Mouse (Mus musculus) spleen, postnatal 36 days (tissue): ENCODE measurements around the gene Psmc6.

ENCODE experiments used
- DNase-seq, 2 experiments: peaks; one replicate each; pipeline ENCODE4 v3.0.0; 2022; ENCODE audit warnings: low spot score in 2 of 2, mixed read lengths in 1 of 2

Gene Psmc6

DNA sequence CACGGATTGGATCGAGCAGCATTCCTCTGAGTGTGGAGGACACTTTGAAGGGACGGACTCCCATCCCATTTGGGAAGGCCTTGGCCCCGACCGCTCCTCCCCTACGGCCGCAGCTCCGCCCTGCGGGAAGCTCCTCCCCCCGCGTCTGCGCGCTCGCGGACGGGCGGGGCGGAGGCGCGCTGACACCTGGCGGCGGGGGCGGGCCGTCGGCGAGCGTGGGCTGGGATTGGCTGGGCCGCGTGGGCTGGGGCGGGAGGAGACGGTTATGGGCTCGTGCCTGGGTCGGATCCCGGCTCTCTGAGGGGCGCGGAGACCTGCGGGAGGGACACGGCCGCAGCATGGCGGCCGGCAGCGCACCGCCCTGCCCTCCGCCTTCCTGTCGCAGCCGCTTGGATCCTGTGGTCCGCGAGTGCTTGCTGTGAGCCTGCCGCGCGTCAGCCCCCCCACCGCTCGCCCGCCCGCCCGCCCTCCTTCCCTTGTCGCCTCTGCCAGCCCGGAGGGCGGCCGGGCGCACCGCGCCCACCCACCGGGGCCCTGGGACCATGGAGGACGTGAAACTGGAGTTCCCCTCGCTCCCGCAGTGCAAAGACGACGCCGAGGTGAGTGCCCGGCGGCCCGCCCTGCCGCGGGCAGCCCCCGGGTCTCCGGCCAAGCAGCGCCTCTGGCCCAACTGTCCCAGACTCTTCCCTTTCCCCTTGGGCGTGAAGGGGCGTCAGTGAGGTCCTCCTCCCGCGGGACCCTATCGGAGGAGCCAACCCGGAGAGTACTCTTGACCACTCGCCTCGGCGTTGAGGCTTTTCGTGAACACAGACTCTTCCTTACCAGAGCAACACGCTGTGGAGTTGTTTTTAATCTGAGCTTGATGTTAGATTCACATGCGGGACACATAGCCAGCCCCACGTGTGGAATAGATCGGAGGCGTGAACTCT, 21.6 kb downstream of the Psmc6 start, which contains the start of gene Styx:
Gene Styx (plus strand): TSS at position 163 of the 929 bp plus-strand sequence.
- peak; percentile 95 for DNase-seq

DNA sequence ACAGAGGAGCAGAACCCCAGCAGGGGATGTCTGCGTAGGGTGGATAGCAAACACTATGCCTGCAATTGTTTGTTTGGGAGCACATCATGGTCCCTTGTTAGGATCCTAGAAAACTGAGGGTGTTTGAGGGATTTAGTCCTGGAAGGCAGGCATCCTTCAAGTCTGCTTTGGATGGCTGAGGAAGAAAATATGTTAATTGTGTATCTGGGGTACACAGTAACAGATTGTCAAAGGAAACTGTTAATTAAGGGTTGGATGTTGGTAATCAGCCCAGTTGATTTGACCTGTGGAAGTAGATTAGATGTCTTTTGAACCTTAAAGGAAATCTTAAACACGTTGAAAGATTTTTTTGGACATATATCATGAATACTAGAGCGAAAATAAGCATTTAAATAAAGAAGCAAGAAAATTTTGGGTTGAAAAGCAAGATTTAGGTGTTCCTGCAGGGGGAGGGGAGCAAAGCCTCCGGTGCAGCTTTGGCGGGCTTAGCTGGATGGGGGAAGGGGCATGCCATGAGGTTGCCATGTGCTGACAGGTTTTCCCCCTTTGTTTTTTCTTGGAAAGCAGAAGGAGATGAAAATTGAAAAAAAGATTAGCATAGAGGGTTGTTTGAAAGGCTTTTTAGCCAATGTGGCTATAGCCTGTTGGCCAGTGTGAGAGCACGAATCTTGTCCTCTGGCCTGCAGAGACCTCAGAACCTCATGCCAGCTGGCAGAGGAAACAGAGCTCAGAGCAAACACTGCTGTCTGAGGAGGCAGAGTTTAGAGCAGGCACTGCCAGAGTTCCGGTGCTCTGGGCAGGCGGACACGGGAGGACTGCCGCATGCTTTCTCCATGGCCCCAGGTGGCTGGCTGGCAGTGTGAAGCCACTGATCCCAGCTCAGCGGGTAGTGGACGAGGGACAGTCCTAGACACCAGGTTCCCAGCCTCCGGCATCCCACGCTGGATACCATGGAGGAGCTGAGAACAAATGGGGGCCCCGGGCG, 34.9 kb downstream of the Psmc6 start:
- no peak for DNase-seq

DNA sequence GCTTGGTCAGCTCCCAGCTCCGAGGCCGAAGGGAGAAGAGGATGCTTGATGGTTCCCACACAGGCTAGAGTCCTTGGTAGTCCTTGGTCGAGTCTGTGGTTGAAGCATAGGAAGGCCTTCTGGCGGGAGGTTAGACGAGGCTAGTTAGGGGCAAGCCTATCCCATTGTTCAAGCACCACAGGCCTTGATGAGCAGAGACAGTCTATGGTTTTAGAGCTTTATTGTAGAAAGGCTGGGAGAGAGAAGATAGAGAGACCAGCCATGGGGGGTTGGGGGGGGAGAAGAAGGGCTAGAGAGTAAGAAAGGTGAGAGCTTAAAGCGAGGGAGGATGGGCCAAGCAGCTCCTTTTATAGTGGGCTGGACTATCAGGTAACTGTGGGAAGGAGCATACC, 35.6 kb downstream of the Psmc6 start:
- DNase-seq = no peak

DNA sequence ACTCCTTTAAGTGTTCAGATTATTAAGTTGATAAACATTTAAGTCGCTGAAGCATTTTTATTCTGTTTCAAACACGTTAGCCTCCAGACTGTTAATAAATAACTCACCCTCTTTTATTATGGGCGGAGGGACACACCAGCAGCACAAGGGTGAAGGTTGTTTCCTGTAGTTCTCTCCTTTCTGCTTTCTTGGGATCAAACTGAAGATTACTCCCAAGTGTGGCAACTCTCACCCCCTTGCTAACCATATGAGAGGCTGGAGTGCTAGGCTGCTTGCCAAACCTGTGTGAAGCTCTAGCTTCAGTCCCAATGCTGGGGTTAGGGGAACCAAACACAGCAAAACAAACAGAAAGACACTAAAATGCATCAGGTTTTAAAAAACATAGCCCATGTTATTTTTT, 49.2 kb downstream of the Psmc6 start:
- no peak for DNase-seq

DNA sequence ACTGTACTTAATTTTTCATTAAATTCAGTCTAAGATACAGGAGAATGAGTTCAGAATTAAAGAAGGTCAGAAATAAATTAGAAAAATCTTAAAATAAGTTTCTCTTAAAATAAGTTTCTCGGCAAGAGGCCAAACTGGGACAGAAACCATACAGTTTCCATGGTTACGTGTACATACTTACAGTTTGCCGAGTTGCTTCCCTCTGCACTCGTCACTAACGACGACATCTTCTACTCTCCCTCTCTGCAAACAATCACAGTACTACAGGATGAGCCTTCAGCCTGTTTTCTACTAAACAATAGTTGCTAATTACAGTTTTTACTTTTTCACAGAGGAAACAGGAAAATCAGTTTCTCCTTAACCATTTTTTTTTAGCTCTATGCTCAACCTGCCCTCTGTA, 51.2 kb downstream of the Psmc6 start:
- DNase-seq = no peak

DNA sequence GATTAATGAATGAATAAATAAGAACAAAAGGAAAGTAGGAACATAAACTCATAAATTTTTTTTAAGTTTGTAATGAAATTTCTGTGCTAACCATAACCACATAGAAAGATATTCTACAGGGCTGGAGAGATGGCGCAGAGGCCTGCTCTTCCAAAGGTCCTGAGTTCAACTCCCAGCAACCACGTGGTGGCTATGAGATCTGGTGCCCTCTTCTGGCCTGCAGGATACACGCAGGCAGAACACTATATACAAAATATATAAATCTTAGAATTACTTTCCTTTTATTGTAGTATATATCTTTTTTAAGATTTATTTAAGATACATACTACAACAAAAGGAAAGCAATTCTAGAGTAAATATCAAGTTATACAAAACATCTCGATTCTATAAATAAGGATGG, 53.3 kb downstream of the Psmc6 start:
- DNase-seq = no peak

DNA sequence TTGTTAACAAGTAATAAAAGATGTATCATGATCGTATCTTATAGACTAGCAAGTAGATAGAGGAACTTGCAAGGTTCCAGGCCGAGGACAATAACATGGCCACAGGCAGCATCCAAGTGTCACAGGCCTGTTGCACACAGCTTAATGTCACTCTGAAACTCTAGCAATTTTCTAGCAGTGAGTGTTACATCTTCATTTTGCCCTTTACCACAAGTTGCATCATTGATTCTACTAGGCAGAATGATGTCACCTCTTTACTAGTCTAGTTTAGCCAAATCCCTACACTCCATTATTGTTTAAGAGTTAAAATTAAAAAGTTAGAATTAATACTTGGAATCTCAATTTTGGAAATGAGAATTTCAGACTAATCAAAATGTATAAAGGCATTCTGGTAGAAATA, 56.0 kb downstream of the Psmc6 start:
- no peak for DNase-seq

DNA sequence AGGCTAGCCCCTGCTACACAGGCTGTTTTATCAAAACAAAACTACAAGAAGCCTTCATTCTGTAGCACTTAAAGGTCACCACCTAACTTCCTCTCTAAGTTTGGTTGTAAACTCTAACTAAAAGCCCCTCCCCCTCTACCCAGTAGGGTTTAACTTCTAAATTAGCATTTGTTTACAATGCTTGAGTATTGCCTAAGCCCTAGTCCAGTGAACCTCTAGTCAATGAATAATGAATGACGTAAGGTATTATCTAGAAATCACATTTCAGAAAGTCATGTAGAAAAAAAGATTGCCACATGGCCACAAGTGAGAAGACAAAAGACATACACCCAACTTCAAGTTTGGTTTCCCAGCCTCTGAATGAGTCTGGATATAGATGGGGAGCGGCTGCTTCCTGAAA, 57.9 kb downstream of the Psmc6 start:
- no peak for DNase-seq

DNA sequence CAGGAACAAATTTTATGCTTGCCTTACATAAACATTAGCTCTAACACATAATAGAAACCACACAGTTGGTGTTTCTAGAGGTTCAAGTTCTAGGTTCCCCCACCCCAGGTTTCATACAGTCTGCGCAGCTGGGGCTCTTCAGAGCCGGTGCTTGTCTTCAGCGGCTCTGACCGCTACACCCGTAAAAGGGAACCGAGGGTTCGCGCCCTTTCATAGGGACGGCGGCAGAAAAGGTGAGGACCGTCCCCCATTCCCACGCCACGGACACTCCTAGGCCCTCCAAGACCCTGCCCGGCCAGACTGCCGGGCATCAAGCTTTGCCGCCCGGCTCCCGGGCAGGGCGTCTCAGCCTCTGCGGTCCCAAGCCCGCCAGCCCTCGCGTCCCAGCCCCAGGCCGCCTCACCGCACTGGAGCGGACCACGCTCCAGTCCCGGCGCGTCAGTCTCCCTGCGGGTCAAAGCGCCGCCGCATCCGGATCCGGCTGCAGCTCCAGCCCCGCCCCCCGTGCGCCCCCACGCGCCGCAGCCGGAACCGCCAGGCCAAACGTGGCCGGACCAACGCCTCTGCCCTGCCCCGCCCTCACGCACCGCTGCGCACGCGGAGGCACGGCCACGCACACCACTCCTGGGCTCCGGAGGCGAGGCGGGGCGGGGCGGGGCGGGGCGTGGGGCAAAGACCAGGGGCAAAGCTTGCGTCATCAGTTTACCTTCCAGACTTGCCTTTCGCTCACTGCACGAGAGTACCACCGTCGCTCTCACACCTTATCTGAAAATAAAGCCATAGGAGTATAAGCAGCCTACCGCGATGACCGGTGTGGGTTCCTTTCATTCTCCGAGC, 59.0 kb downstream of the Psmc6 start:
- DNase-seq = peak; percentile 84 to 87

DNA sequence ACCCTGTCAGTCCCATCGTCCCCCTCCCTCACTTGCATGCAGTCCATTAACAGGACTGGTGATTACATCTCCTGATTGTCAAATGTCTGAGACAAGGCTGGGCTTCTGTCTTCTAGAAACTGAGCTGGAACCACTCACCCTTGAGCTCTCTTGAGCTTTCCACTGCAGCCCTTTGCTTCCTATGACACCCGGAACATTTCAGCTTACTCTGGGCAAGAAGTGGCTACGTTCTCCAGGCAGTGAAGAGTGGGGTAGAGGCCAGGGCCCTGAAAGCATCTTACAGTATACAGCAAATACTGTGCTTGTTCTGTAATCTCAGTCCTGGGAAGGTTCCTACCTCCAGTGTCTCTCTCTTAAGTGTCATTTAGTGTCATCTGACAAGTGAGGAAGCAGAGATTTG, 59.6 kb downstream of the Psmc6 start:
- DNase-seq = peak in 1 of 2 experiments; percentile 4
